Mouse (Mus musculus): ENCODE results near the gene Saal1.
"Not testable (repeated sequence)": the region's sequence is repeated elsewhere in the genome, so short reads cannot be mapped to it uniquely, and the experiment has no call there.

Saal1 gene

DNA sequence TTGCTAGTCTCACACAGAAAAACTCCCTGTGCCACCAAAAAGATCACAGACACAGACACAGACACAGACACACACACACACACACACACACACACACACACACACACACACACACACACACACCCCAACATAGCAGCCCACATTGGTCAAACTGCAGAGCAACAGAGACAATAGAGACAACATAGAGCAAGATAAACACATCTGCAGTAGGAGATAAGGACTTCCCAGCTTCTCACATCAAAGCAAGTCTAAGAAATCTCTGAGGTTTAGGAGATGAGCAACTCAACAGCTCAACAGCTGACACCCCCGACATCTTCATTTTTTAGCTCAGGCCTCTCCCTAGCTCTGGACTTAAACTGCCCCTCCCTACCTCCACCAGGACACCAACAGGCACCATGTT is 13.7 kb downstream of the Saal1 start:
- no peak for DNase-seq (ENCODE audit: low read depth, low spot score)

DNA sequence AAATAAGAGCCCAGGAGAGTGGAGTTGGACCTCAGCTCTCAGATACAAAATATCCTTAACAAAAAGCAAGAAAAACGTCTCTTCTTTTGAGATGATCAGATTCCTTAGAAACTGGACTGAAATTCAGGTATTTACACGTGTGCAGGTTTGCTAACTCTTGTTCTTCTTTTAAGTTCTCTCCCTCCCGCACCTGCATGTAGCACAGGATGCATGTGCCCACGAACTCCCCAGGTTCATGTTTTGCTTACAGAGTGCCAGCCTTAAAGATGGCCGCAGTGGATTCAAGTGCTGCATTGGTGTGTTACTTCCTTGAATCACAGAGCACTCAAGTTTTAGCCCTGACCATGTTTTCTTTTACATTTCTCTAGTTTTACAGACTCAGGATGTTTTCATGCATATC is 23.7 kb downstream of the Saal1 start:
- peak; percentile 44 for DNase-seq (ENCODE audit: low read depth, low spot score)

DNA sequence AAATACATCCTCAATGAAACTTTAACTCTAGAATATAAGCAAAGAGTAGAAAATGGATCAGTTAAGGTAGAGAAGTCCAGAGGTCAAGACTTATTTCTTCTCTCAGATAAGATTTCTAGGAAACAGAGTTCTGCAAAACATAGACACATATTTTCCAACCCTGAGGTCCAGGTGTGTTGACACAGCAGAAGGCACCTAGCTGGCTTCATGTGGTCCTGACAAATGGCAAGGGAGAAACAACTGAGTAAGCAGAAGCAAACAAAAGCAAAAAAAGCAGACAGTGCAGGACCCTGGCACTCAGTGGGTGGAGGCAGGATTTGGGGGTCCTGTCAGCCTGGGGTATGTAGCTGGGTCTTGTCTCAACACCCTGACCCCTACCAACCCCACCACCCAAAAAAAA is 29.7 kb downstream of the Saal1 start:
- no peak for DNase-seq (ENCODE audit: low read depth, low spot score)

DNA sequence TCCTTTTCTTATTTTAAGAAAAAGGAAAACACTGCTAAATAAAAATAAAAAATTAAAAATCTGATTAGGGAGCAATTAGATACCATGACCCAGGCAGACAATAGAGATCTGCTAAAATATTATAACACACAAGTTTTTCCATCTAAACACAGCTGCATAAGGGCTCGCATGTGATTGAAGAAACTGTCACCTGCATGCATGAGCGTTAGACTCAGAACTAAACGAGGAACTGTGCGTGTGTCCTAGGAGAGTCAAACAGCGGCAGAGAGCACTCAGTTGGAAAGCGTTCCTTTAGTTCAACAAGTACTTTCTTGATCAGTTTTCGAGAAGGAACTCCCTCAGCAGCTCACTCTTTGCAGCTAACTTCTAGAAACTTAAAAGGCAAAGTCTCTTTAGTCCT is 31.4 kb downstream of the Saal1 start:
- DNase-seq (ENCODE audit: low read depth, low spot score) = not testable (repeated sequence)

DNA sequence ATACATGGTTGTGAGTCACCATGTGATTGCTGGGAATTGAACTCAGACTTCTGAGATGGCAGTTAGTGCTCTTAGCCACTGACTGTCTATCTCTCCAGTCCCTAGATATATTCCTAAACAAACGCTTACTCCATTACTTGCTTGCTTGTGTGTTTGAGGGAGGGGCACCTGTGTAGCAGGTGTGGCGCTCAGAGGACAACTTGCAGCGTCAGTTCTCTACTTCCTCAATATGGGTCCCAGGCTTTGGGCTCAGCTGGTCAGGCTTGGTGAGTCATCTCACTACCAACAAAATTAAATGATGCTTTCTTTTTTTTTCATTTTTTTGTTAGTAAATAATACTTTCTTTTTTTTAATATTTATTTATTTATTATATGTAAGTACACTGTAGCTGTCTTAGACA is 32.1 kb downstream of the Saal1 start:
- DNase-seq (ENCODE audit: low read depth, low spot score) = no peak

DNA sequence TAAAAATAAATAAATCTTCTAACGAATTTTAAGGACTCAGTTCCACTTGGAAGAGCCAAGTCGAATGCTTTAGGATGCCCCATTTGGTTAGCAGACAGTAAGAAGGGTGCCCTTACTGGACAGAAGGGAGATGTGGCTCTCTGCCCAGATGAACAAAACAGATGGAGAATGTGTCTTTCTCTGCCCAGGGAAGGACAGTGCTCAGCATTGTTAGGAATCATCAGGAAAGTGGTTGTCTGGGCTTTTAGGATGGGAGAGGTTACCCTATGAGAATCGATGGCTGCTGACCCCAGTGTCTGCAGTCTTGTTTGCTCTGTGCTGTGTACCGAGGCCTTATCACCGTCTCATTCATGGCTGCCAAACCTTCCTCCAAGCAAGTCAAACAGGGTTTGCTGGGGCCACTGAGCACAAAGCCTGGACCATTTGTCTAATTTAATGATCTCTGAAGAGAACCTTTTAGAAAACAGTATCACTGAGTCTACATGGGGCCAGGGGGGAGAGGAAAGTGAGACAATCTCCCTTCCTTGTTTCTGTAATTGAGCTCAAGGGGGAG is 33.6 kb downstream of the Saal1 start:
- no peak for DNase-seq (ENCODE audit: low read depth, low spot score)

DNA sequence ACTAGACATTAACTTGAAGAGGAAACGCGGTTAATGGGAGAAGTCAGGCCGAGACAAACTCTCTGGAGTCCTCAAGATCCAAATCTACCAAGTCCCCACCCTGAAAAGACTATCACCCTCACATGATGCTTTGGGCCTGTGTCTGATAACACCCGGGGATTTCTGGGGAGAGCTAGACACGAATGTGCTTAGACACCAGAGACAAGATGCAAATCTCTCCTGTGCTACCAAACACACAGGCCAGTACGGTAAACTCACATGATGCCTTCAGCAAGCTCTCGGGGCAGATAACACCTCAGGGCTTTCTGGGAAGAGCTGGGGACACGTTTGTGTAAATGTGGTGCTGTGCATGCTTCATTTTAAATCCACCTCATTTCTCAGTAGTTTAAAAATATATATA is 34.6 kb downstream of the Saal1 start:
- no peak for DNase-seq (ENCODE audit: low read depth, low spot score)

DNA sequence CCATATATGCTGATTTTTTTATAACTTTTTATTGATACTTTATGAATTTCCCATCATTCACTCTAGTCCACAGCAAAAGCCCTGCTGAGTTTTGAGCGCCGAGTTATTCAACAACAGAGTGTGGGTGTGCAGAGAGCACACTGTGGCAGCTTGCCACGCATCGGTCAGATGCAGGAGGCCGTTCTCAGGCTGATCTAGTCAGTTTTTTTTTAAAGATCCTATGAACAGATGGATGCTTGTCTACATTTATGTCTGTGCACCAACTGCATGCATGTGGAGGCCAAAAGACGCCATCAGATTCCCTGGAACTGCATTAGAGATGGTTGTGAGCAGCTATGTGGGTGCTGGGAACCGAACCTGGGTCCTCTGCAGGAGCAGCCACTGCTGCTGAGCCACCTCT is 35.4 kb downstream of the Saal1 start:
- no peak for DNase-seq (ENCODE audit: low read depth, low spot score)

DNA sequence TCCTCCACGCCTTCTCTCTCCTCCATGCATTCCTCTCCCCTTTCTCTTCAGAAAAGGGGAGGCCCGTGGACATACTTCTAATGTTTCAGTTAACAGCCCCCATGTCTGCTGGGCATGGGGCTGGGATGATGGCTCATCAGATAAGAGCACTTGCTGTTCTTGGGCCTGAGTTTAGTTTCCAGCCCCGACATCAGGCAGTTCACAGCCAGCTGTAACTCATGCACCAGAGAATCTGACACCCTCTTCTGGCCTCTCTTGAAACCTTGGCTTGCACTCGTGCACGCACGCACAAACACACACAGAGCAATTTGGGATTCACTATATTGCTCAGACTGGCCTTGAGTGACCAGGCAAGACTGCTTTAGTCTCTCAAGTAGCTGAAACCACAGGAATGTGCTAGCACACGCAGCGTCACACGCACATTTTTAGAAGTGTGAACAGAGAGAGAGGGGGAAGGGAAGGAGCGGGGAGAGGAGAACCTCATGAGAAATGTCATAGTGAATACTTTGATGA is 38.3 kb downstream of the Saal1 start, which contains the start of gene Tph1:
Gene Tph1, minus strand, starts transcription at position 378 of the 513 bp plus-strand sequence.
- DNase-seq (ENCODE audit: low read depth, low spot score) = no peak

DNA sequence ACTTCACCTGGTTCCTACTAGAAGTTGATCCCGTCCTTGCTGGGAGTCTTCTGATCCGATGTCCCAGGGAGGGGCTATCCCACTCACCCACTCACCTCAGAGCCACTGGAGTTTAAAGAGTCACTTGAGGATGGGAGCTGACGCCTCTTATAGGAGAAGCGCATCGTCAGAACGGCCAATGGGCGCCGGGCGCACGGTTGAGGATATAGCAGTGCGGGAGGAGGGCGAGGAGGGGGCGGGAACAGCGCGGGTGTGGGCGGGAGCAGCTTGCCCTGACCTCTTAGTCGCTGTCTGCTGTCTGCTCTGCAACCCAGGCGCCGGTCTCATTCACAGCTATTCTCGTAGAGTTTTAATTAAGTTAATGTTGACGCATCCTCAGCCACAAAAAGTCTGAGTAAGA is 43.2 kb downstream of the Saal1 start:
- peak; percentile 36 for DNase-seq (ENCODE audit: low read depth, low spot score)

DNA sequence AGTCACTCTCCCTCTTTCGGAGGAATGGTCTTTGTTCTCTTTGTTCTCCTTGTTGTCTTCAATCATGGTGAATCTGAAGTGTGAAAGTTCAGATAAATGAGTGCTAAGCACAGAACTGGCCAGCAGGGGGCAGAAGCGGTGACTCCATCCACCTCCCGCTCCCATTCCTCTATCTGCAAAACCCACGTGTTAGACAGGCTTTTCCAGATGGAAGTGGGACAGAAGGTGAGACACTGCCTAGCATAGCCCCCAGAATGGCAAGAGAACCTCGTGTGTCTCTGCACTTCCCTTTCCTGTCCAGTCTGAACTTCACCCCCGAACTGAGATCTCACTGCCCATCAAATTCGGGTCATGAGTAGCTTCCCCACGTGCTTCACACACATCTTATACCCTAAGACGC is 45.2 kb downstream of the Saal1 start:
- peak; percentile 45 for DNase-seq (ENCODE audit: low read depth, low spot score)

DNA sequence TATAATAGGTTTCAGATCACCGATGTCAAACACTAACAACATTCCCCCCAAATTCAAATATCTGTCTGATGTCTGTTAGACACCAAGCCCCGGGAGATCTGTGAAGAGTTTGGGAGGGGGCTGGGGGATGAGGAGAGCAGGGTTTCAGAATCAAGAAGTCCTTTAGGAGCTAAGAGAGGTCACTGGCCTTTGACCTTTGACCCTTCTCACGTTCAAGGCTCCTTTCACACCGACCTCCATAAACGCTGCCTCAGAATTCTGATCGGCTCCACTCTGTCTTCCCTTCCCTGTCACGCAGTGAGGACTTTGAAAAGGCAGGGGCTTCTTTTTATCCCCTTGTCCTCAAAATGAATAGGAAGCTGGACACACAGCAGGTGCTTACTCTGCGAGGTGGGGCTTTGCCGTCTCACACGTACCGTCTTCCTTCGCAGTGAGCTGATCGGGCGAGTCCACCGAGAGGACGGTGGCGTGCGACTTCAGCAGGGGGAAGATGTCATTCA is 48.8 kb downstream of the Saal1 start:
- DNase-seq (ENCODE audit: low read depth, low spot score) = no peak

DNA sequence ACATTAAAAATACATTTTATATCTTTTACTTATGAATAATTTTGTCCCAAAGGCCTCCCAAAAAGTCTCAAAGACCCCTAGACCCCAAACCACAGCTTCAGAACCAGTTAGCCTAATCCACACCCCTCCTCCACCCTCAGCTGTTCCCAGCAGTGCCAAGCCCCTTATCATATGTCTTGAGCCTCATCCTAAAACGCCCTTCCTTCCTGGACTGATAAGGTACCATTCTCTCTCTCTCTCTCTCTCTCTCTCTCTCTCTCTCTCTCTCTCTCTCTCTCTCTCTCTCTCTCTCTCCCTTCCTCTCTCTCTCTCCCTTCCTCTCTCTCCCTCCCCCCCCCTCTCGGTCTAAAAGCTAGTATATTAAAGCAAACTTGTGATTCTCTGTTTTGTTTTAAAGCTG is 58.2 kb downstream of the Saal1 start:
- no peak for DNase-seq (ENCODE audit: low read depth, low spot score)

DNA sequence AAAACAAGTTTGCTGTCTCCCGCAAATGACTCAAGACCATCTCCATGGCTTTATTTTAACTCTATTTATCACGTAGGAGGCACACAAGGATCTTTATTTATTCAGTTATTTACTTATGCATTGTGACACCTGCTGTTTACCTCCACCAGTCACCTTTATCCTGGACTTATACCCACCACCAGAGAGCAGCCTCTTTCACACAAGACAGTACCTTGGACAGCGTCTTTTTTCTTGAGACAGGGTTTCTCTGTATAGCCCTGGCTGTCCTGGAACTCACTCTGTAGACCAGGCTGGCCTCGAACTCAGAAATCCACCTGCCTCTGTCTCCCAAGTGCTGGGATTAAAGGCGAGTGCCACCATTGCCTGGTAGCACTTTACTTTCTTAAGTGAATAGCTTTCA is 60.2 kb downstream of the Saal1 start:
- DNase-seq (ENCODE audit: low read depth, low spot score) = not testable (repeated sequence)

DNA sequence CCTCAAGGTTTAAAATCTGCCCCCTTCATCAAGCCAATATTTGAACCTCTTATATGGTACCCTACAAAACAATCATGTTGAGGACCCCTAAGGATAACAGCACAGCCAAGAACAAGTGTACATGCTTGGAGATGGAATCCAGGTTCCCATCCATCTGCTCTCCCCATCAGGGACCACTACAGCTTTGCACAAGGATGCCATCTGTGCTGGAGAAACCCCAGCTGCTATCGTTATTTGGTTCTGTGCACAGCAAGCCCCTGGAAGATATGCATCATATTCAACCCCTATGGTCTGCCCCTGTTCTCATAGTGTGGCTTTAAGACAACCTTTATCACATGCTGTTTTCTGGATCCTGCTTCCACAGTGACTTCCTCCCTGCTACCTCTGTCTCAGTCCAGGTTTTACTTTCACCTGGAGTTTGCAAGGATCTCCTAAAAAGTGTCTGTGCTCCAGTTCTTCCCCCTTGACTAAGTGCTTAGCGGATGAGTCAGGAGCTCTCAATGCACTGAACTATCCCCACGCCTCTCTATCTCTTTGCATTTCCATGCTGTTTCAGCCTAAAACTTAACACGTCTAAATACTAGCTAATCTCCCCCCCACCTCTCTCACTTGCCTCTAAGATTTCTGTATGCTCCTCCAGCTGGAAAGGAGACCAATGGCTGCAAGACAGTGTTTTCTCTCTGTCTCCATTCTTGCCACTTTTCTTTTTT is 61.9 kb downstream of the Saal1 start:
- DNase-seq (ENCODE audit: low read depth, low spot score) = no peak

DNA sequence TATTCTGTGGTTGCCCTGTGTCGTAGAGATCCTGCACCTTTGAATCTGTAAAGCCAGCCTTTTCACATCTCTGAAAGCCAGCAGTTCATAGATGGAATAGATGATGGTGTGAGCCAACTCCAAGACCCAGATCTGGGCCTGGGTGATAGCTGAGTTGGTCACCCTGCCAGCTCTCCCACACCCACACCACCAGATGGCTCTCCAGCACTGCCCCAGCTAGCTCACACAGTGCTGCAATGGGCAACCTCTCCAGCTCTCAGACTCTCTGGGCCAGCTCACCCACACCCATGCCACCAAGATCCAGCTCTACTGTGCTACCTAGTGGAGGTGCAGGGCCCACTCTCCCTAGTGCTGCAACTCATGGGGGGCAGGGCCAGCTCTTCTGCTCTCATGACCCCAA is 67.3 kb downstream of the Saal1 start:
- no peak for DNase-seq (ENCODE audit: low read depth, low spot score)

DNA sequence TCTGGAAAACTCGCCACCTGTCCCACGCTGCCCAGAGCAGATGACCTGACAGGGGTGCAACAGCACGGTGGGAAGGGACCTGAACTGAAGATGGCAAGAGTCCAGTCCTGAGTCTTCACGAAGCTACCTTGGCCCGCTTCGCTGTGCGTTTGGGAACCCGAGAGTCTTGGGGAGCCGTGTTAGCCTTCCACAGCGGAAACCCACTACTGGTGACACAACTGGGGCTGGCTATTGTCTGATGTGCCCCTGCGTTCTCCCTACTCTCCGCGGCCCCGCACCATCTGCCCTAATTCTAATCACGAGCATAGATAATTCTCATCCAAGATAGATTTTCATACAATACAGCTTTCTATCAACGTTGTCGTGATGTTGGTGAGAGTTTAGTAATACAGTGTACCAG is 70.4 kb downstream of the Saal1 start:
- no peak for DNase-seq (ENCODE audit: low read depth, low spot score)

DNA sequence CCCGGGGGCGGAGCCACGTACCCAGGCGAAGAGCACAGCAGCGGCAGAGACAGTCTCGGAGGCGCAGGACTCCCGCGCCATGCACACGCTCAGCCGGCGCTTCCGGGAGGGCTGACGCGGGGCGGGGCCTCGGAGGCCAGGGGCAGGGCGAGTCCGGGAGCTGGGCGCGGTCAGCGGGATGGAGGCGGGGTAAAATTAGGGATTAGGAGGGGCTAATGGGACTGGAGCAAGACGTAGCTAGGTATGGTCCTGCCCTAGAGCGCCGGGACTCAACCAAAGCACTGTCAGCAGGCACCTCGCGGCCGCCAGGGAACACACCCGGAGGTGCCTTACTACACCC is 70.8 kb downstream of the Saal1 start, which contains the start of gene Sergef:
Gene Sergef, minus strand, starts transcription at position 116 of the 340 bp plus-strand sequence.
- DNase-seq (ENCODE audit: low read depth, low spot score) = peak; percentile 91

DNA sequence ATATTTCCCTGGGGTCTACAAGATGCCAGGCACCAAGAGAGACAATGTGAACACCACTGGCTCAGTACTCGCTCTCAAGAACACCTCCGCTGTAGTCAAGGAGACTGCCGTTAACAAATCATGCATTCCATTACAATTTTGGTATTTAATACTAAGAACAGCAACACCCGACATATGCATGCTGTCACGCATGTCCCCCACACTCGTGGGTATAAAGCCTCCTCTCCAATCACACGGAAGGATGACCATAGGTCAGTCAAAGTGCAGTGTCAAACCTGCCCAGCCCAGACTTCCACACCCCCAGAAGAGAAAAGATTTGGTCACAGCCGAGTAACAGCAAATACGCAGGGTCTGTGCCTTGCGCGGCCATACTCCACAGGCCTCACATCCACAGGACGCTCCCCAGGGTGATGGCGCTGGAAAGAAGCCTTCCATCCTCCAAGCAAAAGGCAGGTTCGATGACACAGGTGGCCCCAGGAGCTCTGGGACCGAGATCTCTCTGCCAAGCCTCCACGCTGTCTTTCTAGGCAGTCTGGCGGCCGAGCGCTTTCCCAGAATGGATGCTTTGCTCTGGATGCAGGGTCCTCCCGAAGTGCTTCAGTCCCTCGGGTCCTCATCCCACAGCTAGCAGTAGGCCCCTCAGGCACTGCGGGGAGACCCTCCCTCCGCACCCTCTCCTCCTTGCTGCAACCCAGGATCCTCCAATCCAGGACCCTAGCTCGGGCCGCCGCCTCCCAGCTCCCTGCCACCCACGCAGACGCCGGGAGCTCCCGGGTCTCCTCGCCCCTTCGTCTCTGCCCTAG is 71.4 kb downstream of the Saal1 start:
- DNase-seq (ENCODE audit: low read depth, low spot score) = no peak

Data from CD4-positive, CD25-positive, alpha-beta regulatory T cell, adult 2 months (primary cell).